Mouse (Mus musculus): ENCODE data around the gene Snrk. TPM values are rescaled to one million over a fixed set of nuclear protein-coding genes. Genes with fewer than 3 reads are reported as not detected.

Gene Snrk
- polyA plus RNA-seq, 1 experiment from 2014 or later: 31.3 TPM

- 27% methylated on average over 5 of the region's 5 CpGs for WGBS
- peaks cover 33 to 43% of the 10 kb centered on the region in 2 experiments for H3K4me1 ChIP-seq (ENCODE audit: control insufficient read depth in 2 of 2, insufficient read depth in 2 of 2, low read length in 2 of 2)
- peak; percentile 48; the same call in 1 of the 2 replicates for ATAC-seq (ENCODE audit: insufficient number of reproducible peaks, insufficient read depth, low FRiP score, low read depth)
These were observed 78.1 kb downstream of the Snrk start for GRCm38 (mm10) chr9:122195042-122195682.

DNA sequence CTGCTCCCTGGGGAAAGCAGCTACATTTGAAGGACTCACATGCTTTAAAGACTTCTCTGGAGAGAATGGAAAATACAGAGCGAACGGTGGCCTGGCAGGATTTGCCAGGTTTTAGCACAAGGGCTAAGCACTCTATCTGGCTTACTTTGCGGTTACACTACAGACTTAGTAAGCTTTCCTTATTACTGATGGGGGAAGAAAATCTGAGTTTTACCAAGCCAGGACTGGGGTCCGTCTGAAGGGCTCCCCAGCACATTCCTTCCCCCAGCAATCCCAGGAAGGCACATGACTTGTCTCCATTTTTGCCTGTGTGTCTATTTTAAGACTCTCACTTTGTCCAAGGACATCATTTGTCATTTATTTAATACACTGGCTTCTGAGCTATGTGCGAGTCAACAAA, 80.0 kb downstream of the Snrk start:
- Histone ChIP-seq H3K4me1 (ENCODE audit: control insufficient read depth in 2 of 2, insufficient read depth in 2 of 2, low read length in 2 of 2) (peaks cover 33 to 43% of the 10 kb centered on the region in 2 experiments), H3K4me2 (ENCODE audit: low read length) (peak overlapping the region; percentile 28), H3K27ac (replicated peaks in 1 of 2; ENCODE audit: control insufficient read depth in 1 of 2, insufficient read depth in 1 of 2, low read depth in 2 of 2, low read length in 2 of 2) (peak overlapping the region; percentile 84 to 86), H3K27me3 (ENCODE audit: control insufficient read depth, insufficient read depth, low read length) (no peaks in the 10 kb centered on the region), H3K36me3 (ENCODE audit: control insufficient read depth, insufficient read depth, low read length) (peaks cover 3% of the 10 kb centered on the region; the same call in 1 of the 2 replicates), H3K4me3 (ENCODE audit: control insufficient read depth in 1 of 2, insufficient read depth in 1 of 2, low read depth in 1 of 2, low read length in 2 of 2) (no peak overlapping the region), H3K9ac (ENCODE audit: low read length) (peak overlapping the region; percentile 40; the same call in 1 of the 2 replicates), H3K9me3 (ENCODE audit: control insufficient read depth, low read length) (no peaks in the 10 kb centered on the region)
- no peak for ATAC-seq (ENCODE audit: insufficient number of reproducible peaks, insufficient read depth, low FRiP score, low read depth)
- WGBS: 35% methylated on average over 5 of the region's 5 CpGs

More at GRCm38 (mm10) chr9:122195042-122195682, 78.1 kb downstream of the Snrk start:
- Histone ChIP-seq H3K4me2 (ENCODE audit: low read length) (no peak overlapping the region), H3K9me3 (ENCODE audit: control insufficient read depth, low read length) (no peaks in the 10 kb centered on the region), H3K36me3 (ENCODE audit: control insufficient read depth, insufficient read depth, low read length) (no peaks in the 10 kb centered on the region), H3K4me3 (ENCODE audit: control insufficient read depth in 1 of 2, insufficient read depth in 1 of 2, low read depth in 1 of 2, low read length in 2 of 2) (no peak overlapping the region), H3K27me3 (ENCODE audit: control insufficient read depth, insufficient read depth, low read length) (no peaks in the 10 kb centered on the region), H3K27ac (replicated peaks in 1 of 2; ENCODE audit: control insufficient read depth in 1 of 2, insufficient read depth in 1 of 2, low read depth in 2 of 2, low read length in 2 of 2) (peak overlapping the region; percentile 86 to 88), H3K9ac (ENCODE audit: low read length) (no peak overlapping the region)

DNA sequence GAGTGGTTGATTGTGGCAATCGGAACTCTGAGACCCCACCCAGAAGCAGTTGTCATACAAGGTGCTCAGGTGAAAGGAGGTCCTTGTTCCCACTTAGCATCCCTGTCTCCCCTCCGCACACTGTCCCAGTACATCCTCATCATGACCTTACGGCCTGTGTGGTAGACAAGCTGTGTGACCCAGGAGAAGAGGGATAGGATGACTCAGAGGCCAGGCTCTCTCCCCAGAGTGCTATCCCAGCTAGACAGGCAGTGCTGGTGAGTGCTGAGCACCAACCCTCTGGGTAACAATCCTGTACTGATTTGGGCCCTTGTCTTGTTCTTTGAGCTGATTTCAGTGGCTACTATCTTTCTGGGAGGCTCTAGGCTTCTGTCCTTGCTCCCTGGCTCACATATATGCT, 81.6 kb downstream of the Snrk start:
- WGBS: 92% methylated on average over 3 of the region's 3 CpGs
- H3K4me2 ChIP-seq (ENCODE audit: low read length): no peak overlapping the region
- H3K9me3 ChIP-seq (ENCODE audit: control insufficient read depth, low read length): no peaks in the 10 kb centered on the region
- no peak overlapping the region for H3K27ac ChIP-seq (replicated peaks in 1 of 2; ENCODE audit: control insufficient read depth in 1 of 2, insufficient read depth in 1 of 2, low read depth in 2 of 2, low read length in 2 of 2)
- no peak for ATAC-seq (ENCODE audit: insufficient number of reproducible peaks, insufficient read depth, low FRiP score, low read depth)
- H3K36me3 ChIP-seq (ENCODE audit: control insufficient read depth, insufficient read depth, low read length): peaks cover 3% of the 10 kb centered on the region; the same call in 1 of the 2 replicates
- H3K4me1 ChIP-seq (ENCODE audit: control insufficient read depth in 2 of 2, insufficient read depth in 2 of 2, low read length in 2 of 2): peaks cover 33 to 43% of the 10 kb centered on the region in 2 experiments
- no peak overlapping the region for H3K4me3 ChIP-seq (ENCODE audit: control insufficient read depth in 1 of 2, insufficient read depth in 1 of 2, low read depth in 1 of 2, low read length in 2 of 2)
- H3K9ac ChIP-seq (ENCODE audit: low read length): no peak overlapping the region
- no peaks in the 10 kb centered on the region for H3K27me3 ChIP-seq (ENCODE audit: control insufficient read depth, insufficient read depth, low read length)

GRCm38 (mm10) chr9:122199253-122199652, 82.2 kb downstream of the Snrk start:
- 31% methylated on average over 6 of the region's 6 CpGs for WGBS
- H3K36me3 ChIP-seq (ENCODE audit: control insufficient read depth, insufficient read depth, low read length): peaks cover 3% of the 10 kb centered on the region; the same call in 1 of the 2 replicates
- no peaks in the 10 kb centered on the region for H3K27me3 ChIP-seq (ENCODE audit: control insufficient read depth, insufficient read depth, low read length)
- no peaks in the 10 kb centered on the region for H3K9me3 ChIP-seq (ENCODE audit: control insufficient read depth, low read length)
- peaks cover 33 to 41% of the 10 kb centered on the region in 2 experiments for H3K4me1 ChIP-seq (ENCODE audit: control insufficient read depth in 2 of 2, insufficient read depth in 2 of 2, low read length in 2 of 2)
- peak overlapping the region in 1 of 2 experiments; percentile 20; a peak in 1 of 4 replicates for H3K27ac ChIP-seq (replicated peaks in 1 of 2; ENCODE audit: control insufficient read depth in 1 of 2, insufficient read depth in 1 of 2, low read depth in 2 of 2, low read length in 2 of 2)
- H3K9ac ChIP-seq (ENCODE audit: low read length): no peak overlapping the region
- peak; percentile 47 for ATAC-seq (ENCODE audit: insufficient number of reproducible peaks, insufficient read depth, low FRiP score, low read depth)
- no peak overlapping the region for H3K4me2 ChIP-seq (ENCODE audit: low read length)
- no peak overlapping the region for H3K4me3 ChIP-seq (ENCODE audit: control insufficient read depth in 1 of 2, insufficient read depth in 1 of 2, low read depth in 1 of 2, low read length in 2 of 2)

- Histone ChIP-seq H3K4me1 (ENCODE audit: control insufficient read depth in 2 of 2, insufficient read depth in 2 of 2, low read length in 2 of 2) (peaks cover 20 to 22% of the 10 kb centered on the region in 2 experiments), H3K27me3 (ENCODE audit: control insufficient read depth, insufficient read depth, low read length) (no peaks in the 10 kb centered on the region), H3K4me2 (ENCODE audit: low read length) (no peak overlapping the region), H3K36me3 (ENCODE audit: control insufficient read depth, insufficient read depth, low read length) (peaks cover 3% of the 10 kb centered on the region; the same call in 1 of the 2 replicates), H3K9ac (ENCODE audit: low read length) (no peak overlapping the region), H3K27ac (replicated peaks in 1 of 2; ENCODE audit: control insufficient read depth in 1 of 2, insufficient read depth in 1 of 2, low read depth in 2 of 2, low read length in 2 of 2) (0 out of 4 replicates have a peak overlapping the region, but pooled peaks of 1 of the 2 experiments have one; percentile 55), H3K9me3 (ENCODE audit: control insufficient read depth, low read length) (no peaks in the 10 kb centered on the region), H3K4me3 (ENCODE audit: control insufficient read depth in 1 of 2, insufficient read depth in 1 of 2, low read depth in 1 of 2, low read length in 2 of 2) (no peak overlapping the region)
- WGBS: 71% methylated on average over 7 of the region's 7 CpGs
- no peak for ATAC-seq (ENCODE audit: insufficient number of reproducible peaks, insufficient read depth, low FRiP score, low read depth)
These were observed 87.4 kb downstream of the Snrk start for GRCm38 (mm10) chr9:122204508-122204907.

DNA sequence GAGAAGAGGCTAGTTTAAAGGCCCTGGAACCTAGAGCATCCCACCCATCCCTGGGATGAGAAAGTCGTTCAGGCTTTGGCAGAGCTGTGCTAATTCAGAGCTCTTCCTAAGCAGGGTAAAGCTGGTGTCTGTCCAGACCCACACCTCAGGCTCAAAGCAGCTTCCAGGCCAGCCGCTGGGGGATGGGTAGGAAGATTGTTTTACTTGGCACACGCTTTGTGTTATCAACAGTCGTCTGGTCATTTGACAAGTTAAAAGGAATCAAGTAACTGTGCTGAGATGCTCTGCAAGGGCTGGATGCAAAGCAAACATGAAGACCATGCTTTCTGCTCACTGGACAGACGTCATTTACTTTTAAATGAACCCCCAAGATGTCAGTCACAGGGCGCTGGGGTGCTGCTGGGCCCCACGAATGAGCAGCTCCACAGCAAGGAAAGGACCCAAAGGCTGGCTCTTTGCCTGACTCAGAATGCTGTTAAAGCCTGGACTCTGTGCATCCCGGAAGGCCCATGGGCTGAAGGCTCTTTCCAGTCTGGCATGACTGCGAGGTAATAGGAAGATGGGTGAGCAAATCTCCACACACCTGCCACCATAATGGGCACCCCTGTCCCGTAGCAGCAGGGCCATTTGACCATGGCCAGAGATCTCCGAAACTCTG, 88.6 kb downstream of the Snrk start:
- H3K4me1 ChIP-seq (ENCODE audit: control insufficient read depth in 2 of 2, insufficient read depth in 2 of 2, low read length in 2 of 2): peaks cover 16 to 22% of the 10 kb centered on the region in 2 experiments
- H3K4me2 ChIP-seq (ENCODE audit: low read length): 0 out of 2 replicates have a peak overlapping the region, but pooled peaks have one; percentile 11
- no peak overlapping the region for H3K4me3 ChIP-seq (ENCODE audit: control insufficient read depth in 1 of 2, insufficient read depth in 1 of 2, low read depth in 1 of 2, low read length in 2 of 2)
- 31% methylated on average over 11 of the region's 11 CpGs for WGBS
- H3K9ac ChIP-seq (ENCODE audit: low read length): peak overlapping the region; percentile 2; the same call in 1 of the 2 replicates
- H3K27ac ChIP-seq (replicated peaks in 1 of 2; ENCODE audit: control insufficient read depth in 1 of 2, insufficient read depth in 1 of 2, low read depth in 2 of 2, low read length in 2 of 2): peak overlapping the region; percentile 24 to 55; a peak in 3 of 4 replicates
- no peaks in the 10 kb centered on the region for H3K27me3 ChIP-seq (ENCODE audit: control insufficient read depth, insufficient read depth, low read length)
- no peaks in the 10 kb centered on the region for H3K9me3 ChIP-seq (ENCODE audit: control insufficient read depth, low read length)
- H3K36me3 ChIP-seq (ENCODE audit: control insufficient read depth, insufficient read depth, low read length): peaks cover 3% of the 10 kb centered on the region; the same call in 1 of the 2 replicates
- peak; percentile 58; the same call in 1 of the 2 replicates for ATAC-seq (ENCODE audit: insufficient number of reproducible peaks, insufficient read depth, low FRiP score, low read depth)

- WGBS: 74% methylated on average over 4 of the region's 4 CpGs
- H3K4me3 ChIP-seq (ENCODE audit: control insufficient read depth in 1 of 2, insufficient read depth in 1 of 2, low read depth in 1 of 2, low read length in 2 of 2): no peak overlapping the region
- peaks cover 16 to 18% of the 10 kb centered on the region in 2 experiments for H3K4me1 ChIP-seq (ENCODE audit: control insufficient read depth in 2 of 2, insufficient read depth in 2 of 2, low read length in 2 of 2)
- no peak for ATAC-seq (ENCODE audit: insufficient number of reproducible peaks, insufficient read depth, low FRiP score, low read depth)
- no peaks in the 10 kb centered on the region for H3K27me3 ChIP-seq (ENCODE audit: control insufficient read depth, insufficient read depth, low read length)
- H3K9me3 ChIP-seq (ENCODE audit: control insufficient read depth, low read length): no peaks in the 10 kb centered on the region
- H3K4me2 ChIP-seq (ENCODE audit: low read length): no peak overlapping the region
- no peak overlapping the region for H3K27ac ChIP-seq (replicated peaks in 1 of 2; ENCODE audit: control insufficient read depth in 1 of 2, insufficient read depth in 1 of 2, low read depth in 2 of 2, low read length in 2 of 2)
- H3K9ac ChIP-seq (ENCODE audit: low read length): no peak overlapping the region
- H3K36me3 ChIP-seq (ENCODE audit: control insufficient read depth, insufficient read depth, low read length): no peaks in the 10 kb centered on the region
These were observed 91.2 kb downstream of the Snrk start for GRCm38 (mm10) chr9:122208311-122208710.

Data from heart, embryonic 14.5 days (tissue).